Mouse (Mus musculus) E14TG2a.4 (cell line): Measurements from ENCODE around the gene Gm31571.
"Not testable (repeated sequence)": the region's sequence is repeated elsewhere in the genome, so short reads cannot be mapped to it uniquely, and the experiment has no call there.

Source experiments
- H3K27me3 ChIP-seq: 2 replicates; pipeline ENCODE4 v1.6.1; 2014; ENCODE audit warnings: low read length, control low read depth; ENCODE audit not compliant: insufficient read depth
- H3K36me3 ChIP-seq: 2 replicates; pipeline ENCODE4 v1.6.1; 2014; ENCODE audit warnings: low read length, control low read depth; ENCODE audit not compliant: insufficient read depth
- H3K4me1 ChIP-seq: replicated peaks from 2 replicates; pipeline ENCODE4 v1.6.1; 2014; ENCODE audit warnings: low read depth, low read length, control low read depth
- H3K4me3 ChIP-seq: replicated peaks from 2 replicates; pipeline ENCODE4 v1.5.1; 2014; ENCODE audit warnings: mild to moderate bottlenecking, low read length
- H3K9me3 ChIP-seq: 2 replicates; pipeline ENCODE4 v1.6.1; 2014; ENCODE audit warnings: low read length, control low read depth

Gene Gm31571

DNA sequence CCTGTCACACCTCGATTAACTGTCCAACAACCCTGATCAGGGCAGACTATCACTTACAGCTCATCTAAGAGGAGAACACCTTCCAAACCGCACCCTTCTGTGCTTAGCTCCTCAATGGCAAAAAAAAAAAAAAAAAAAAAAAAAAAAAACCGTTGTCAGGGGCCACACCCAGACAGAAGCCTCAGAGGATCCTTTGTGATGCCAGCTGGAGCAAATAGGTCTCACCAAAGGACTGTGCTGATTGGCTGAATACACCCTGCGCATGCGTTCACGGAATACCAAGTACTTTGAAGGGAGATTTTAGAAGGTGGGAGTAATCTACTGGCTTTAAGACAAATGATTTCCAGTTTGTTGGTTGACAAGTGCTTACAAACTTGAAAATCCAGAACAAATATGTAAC lies at the start of gene Gm31571:
Gene Gm31571 (minus strand): TSS at position 101 of the 400 bp plus-strand sequence.
- not testable (repeated sequence) for H3K4me1 ChIP-seq, H3K4me3 ChIP-seq, H3K27me3 ChIP-seq, H3K36me3 ChIP-seq, H3K9me3 ChIP-seq
